Mouse (Mus musculus): ENCODE data around the gene Glrx. TPM values are rescaled to one million over a fixed set of nuclear protein-coding genes. Genes with fewer than 3 reads are reported as not detected.

The Glrx gene
- polyA plus RNA-seq (2014; fragmentation: Illumina TruSeq; extraction: RNeasy Lipid Tissue Mini Kit (QIAGEN cat#74804); ENCODE audit: low read depth, low replicate concordance), result 66.1 TPM

DNA sequence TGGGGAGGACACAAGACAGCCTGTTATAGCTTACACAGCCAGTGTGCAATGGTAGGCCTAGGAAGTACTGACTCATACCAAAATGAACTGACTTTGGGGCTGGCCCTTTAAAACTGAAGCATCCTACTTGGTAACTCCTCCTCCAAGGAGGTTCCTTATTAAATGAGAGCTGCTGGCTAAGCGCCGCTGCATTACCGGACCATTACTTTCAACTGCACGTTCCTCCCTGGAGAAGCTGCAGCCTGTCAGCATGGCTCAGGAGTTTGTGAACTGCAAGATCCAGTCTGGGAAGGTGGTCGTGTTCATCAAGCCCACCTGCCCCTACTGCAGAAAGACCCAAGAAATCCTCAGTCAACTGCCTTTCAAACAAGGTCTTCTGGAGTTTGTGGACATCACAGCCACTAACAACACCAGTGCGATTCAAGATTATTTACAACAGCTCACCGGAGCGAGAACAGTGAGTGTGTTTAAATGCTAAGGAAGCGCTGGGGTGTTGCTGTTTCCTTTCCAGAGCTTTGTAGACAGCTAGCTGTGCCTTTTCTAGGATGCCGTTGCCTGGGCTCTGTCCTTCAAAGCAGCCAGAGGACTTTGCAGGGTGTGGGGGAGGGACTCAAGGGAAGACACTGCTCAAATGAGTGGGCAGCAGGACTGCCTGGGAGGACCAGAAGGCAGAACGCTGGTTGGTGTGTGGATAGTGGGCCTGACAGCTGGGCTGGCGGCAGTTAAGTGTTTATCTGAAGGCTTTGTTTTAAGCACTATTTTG lies at the start of gene Glrx:
Glrx (plus strand) TSS at position 150 of the 763 bp plus-strand sequence.

Other genes starting within 250 kb of the Glrx start
- gene Ell2, start 133.1 kb upstream of the Glrx start, polyA plus RNA-seq (2014; fragmentation: Illumina TruSeq; extraction: RNeasy Lipid Tissue Mini Kit (QIAGEN cat#74804); ENCODE audit: low read depth, low replicate concordance), result 83.2 TPM
- gene Rhobtb3, start 104.1 kb downstream of the Glrx start, polyA plus RNA-seq (2014; fragmentation: Illumina TruSeq; extraction: RNeasy Lipid Tissue Mini Kit (QIAGEN cat#74804); ENCODE audit: low read depth, low replicate concordance), result 6.0 TPM
- gene Spata9, start 127.3 kb downstream of the Glrx start, polyA plus RNA-seq (2014; fragmentation: Illumina TruSeq; extraction: RNeasy Lipid Tissue Mini Kit (QIAGEN cat#74804); ENCODE audit: low read depth, low replicate concordance), result not detected
- gene Rfesd, start 178.9 kb downstream of the Glrx start, polyA plus RNA-seq (2014; fragmentation: Illumina TruSeq; extraction: RNeasy Lipid Tissue Mini Kit (QIAGEN cat#74804); ENCODE audit: low read depth, low replicate concordance), result 55.5 TPM
- not detected for gene Gpr150, start 217.1 kb downstream of the Glrx start, polyA plus RNA-seq (2014; fragmentation: Illumina TruSeq; extraction: RNeasy Lipid Tissue Mini Kit (QIAGEN cat#74804); ENCODE audit: low read depth, low replicate concordance)